Mouse (Mus musculus): Measurements from ENCODE around the gene Efcab12. TPM values are rescaled to one million over a fixed set of nuclear protein-coding genes. Genes with fewer than 3 reads are reported as not detected.

The Efcab12 gene
- 1.4 TPM for total RNA-seq (2023)

DNA sequence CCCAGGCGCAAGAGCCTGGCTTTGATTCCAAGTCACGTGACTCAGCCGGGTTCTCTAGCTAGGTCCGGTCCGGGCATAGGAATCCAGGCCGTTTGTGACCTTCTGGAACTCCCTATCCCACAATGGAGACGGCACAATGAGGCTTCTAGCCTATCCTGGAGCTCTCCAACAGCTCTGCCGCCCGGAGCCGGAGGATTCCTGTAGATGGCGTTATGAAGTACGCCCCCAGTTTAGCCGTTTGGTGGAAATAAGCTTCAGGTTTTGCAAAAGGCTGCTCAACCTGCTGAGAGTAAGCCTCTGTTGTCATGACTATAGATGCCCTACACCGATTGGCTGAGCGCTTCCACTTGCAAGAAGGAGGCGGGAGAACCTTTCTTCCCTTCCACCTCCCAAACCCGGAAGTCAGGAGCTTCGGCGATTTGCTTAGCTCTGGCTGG is at the start of gene Efcab12:
TSS of gene Efcab12 (minus strand) at position 252 of the 437 bp plus-strand sequence.

GRCm38 (mm10) chr6:115853091-115853813 is 15.0 kb upstream of the Efcab12 start, which contains the start of the genes Mbd4 and Ift122:
Gene Mbd4 (minus strand): TSS chr6:115853371.
Gene Ift122 (plus strand): TSS chr6:115853470.

DNA sequence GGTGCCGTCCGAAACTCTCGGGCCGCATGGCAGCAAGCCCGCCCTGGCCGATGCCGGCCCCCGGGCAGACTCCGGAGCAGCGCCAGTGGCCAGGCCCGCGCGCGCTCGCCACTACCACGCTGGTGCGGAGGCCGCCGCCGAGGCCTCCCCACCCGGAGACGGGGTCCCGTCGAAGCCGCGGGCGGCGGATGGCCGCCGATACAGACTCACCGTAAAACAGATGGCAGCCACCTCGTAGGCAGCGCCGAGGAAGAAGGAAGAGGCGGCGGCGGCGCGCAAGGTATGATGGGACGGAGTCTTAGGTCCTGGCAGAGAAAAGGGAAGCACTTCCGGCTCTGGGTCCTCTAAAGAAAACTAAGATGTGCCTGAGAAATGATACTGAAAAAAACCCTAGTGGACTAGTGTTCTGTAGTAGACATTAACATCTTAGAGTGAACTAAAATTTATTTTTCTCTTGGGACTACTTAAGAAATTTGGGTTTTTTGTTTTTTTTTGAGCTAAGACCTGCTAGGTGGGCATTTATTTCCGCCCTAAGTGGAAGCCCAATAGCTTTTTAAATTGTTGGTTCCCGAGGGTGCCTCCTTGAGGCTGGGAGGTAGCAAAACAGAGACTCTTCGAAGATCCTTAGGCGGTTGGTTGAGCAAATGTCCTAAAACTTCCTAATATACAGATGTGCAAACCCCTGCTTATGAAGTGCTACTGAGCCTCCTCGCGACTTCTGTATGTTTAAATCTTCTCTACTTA is 29.6 kb downstream of the Efcab12 start, which contains the start of gene Rpl32:
TSS of gene Rpl32 (minus strand) at position 260 of the 744 bp plus-strand sequence.

DNA sequence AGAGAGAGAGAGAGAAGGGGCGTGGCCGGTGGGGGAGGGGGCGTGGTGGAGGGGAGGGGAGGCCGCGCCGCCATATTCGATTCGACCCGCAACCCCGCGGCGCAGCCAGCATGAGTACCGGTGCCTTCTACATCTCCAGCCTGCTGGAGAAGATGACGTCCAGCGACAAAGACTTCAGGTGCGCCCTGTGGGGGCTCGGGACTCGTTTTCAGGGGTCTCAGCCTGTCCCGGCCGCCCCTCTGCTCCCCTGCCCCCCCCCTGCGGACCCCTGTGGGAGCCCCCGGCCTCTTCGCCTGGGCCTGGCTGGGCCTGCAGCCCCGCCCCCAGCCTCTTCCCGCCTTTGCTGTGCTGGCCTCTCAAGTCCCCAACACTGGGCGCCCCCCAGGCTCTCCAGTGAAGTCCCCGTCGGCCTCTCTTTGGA is 63.7 kb downstream of the Efcab12 start, which contains the start of gene Cand2:
TSS of gene Cand2 (plus strand) at position 38 of the 421 bp plus-strand sequence.

GRCm38 (mm10) chr6:115761995-115762756 is 76.0 kb downstream of the Efcab12 start, which contains the start of gene Tmem40:
Gene Tmem40 (minus strand): TSS chr6:115762410.

Other genes starting within 250 kb of the Efcab12 start
- not detected for gene Mkrn2os, start 245.8 kb downstream of the Efcab12 start, total RNA-seq (2023)
- 41.0 TPM for gene Mkrn2, start 236.5 kb downstream of the Efcab12 start, total RNA-seq (2023)
- gene Raf1, start 161.8 kb downstream of the Efcab12 start, total RNA-seq (2023), result 159 TPM
- not detected for gene Tmem40, start 76.0 kb downstream of the Efcab12 start, total RNA-seq (2023)
- gene Cand2, start 63.9 kb downstream of the Efcab12 start, total RNA-seq (2023), result 7.5 TPM
- 3,217 TPM for gene Rpl32, start 29.7 kb downstream of the Efcab12 start, total RNA-seq (2023)
- 7.4 TPM for gene Mbd4, start 15.0 kb upstream of the Efcab12 start, total RNA-seq (2023)
- gene Ift122, start 15.1 kb upstream of the Efcab12 start, total RNA-seq (2023), result 2.7 TPM
- 0.12 TPM for gene Rho, start 93.3 kb upstream of the Efcab12 start, total RNA-seq (2023)
- gene H1foo, start 106.5 kb upstream of the Efcab12 start, total RNA-seq (2023), result not detected
- 29.9 TPM for gene Plxnd1, start 156.6 kb upstream of the Efcab12 start, total RNA-seq (2023)

Measured in CD4-positive naive resting alpha-beta T cell, adult 57 days (primary cell).